Mouse (Mus musculus) embryonic fibroblast, embryonic 13.5 days (primary cell): Measurements from ENCODE around the gene Prkacb.

Experiments used
- CTCF ChIP-seq: IDR thresholded peaks from 2 replicates; pipeline ENCODE4 v1.5.1; 2011; ENCODE audit warnings: mild to moderate bottlenecking, control low read depth, low read length, moderate library complexity, borderline replicate concordance; ENCODE audit not compliant: insufficient read depth
- POLR2A ChIP-seq: IDR thresholded peaks from 2 replicates; pipeline ENCODE4 v1.6.1; 2011; ENCODE audit warnings: low read depth, mild to moderate bottlenecking, control low read depth, low read length, moderate library complexity

- TF ChIP-seq POLR2A (no peak), CTCF (no peak)
These were observed 36.1 kb downstream of the Prkacb start for GRCm38 (mm10) chr3:146776711-146777110.
